Mouse (Mus musculus) kidney, embryonic 15.5 days (tissue): ENCODE measurements around the gene Gfi1. TPM values are rescaled to one million over a fixed set of nuclear protein-coding genes. Genes with fewer than 3 reads are reported as not detected.
A peak's percentile ranks its signal among the peaks of the same experiment; 100 is the strongest.

ENCODE experiments used
- ATAC-seq: fragments of 200-750 bp; cut with Nextera tagmentation; replicated peaks from 2 replicates; pipeline ENCODE4 v1.8.0; 2017; ENCODE audit warnings: moderate TSS enrichment; ENCODE audit not compliant: low FRiP score
- H3K27ac ChIP-seq: fragments of 300-500 bp; sonication (generic); 2 replicates; pipeline ENCODE4 v1.5.1; 2015; ENCODE audit warnings: mild to moderate bottlenecking, inconsistent platforms
- H3K27me3 ChIP-seq: fragments of 300-500 bp; sonication (generic); 2 replicates; pipeline ENCODE4 v1.6.1; 2015; ENCODE audit warnings: inconsistent platforms
- H3K36me3 ChIP-seq: fragments of 300-500 bp; sonication (generic); 2 replicates; pipeline ENCODE4 v1.6.1; 2015; ENCODE audit warnings: inconsistent platforms
- H3K4me1 ChIP-seq: fragments of 300-500 bp; sonication (generic); 2 replicates; pipeline ENCODE4 v1.6.1; 2015; ENCODE audit warnings: inconsistent platforms
- H3K4me2 ChIP-seq: fragments of 300-500 bp; sonication (generic); 2 replicates; pipeline ENCODE4 v1.6.1; 2015; ENCODE audit warnings: moderate library complexity, mild to moderate bottlenecking, inconsistent platforms
- H3K4me3 ChIP-seq: fragments of 300-500 bp; sonication (generic); replicated peaks from 2 replicates; pipeline ENCODE4 v1.5.1; 2015; ENCODE audit warnings: mild to moderate bottlenecking, inconsistent platforms
- H3K9ac ChIP-seq: fragments of 300-500 bp; sonication (generic); 2 replicates; pipeline ENCODE4 v1.6.1; 2015; ENCODE audit warnings: mild to moderate bottlenecking, inconsistent platforms
- H3K9me3 ChIP-seq: fragments of 300-500 bp; sonication (generic); replicated peaks from 2 replicates; pipeline ENCODE4 v1.6.1; 2016; ENCODE audit warnings: inconsistent platforms
- WGBS: fragments of 180-500 bp; shearing (Covaris S2); methylation state at CpG from one replicate; pipeline ENCODE4 v1.1.7; 2015; ENCODE audit warnings: mixed read lengths; 5-methylcytosine and 5-hydroxymethylcytosine counted together
- polyA plus RNA-seq: library from polyadenylated mRNA; unstranded; fragments of >200 nt; fragmentation: Nextera tagmentation; extraction: Ambion mirVana; gene quantifications from 2 replicates; pipeline ENCODE4 v1.2.1, GENCODE M21; 2015

The Gfi1 gene
- polyA plus RNA-seq, 1 experiment from 2014 or later = not detected

DNA sequence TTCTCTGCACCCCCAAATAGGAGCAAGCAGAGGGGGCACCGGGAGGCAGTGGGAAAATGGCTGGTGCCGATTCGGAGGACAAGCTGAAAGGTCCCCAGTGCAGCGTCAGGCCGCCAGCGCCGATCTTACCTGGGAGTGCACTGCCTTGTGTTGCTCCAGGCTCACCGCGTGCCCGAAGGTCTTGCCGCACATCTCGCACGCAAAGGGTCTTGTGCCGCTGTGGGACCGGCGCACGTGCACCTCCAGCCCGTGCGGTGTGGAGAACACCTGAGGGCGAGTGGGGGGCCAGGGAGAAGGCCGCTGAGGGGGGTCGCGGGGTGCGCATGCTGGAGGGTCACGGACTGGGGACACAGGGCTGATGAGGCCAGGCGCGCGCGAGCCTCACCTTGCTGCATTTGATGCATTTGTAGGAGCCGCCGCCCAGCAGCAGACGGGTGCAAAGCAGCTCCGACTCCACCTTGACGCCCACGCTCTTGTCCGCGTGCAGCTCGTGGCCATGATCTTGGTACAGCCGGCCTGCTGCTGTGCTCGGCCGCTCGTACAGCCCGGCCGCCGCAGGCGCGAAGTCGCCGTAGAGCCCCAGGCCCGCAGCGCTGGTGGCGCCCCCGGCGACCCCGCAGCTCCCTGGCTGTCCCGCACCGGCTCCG lies 4.7 kb downstream of the Gfi1 start:
- H3K27me3 ChIP-seq = peaks cover 99% of the 10 kb centered on the region
- WGBS = 1% methylated on average over 58 of the region's 58 CpGs
- ATAC-seq = peak; percentile 13; the same call in 1 of the 2 replicates
- H3K4me3 ChIP-seq = peak overlapping the region; percentile 45
- peaks cover 49% of the 10 kb centered on the region for H3K4me1 ChIP-seq
- no peaks in the 10 kb centered on the region for H3K36me3 ChIP-seq
- peak overlapping the region; percentile 67 for H3K4me2 ChIP-seq
- no peak overlapping the region for H3K27ac ChIP-seq
- no peaks in the 10 kb centered on the region for H3K9me3 ChIP-seq
- H3K9ac ChIP-seq = no peak overlapping the region

DNA sequence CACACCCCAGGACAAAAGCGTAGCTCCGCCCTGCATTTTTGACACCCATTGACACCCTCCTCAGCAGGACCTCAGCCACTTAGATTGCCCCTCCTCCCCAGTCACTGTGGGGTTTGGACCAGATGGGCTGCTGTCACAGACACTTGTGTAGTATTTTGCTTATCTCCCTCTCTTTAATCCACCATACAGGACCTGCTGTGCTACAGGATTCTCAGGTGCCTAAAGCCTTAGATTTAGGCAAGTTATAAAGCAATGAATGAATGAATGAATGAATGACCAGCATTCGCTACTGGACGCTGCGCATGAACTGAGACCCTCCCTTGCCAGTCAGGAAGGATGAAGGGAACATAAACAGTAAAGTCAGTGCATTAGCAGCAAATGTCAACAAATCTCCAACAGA lies 5.3 kb downstream of the Gfi1 start:
- H3K4me2 ChIP-seq = no peak overlapping the region
- 5% methylated on average over 5 of the region's 5 CpGs for WGBS
- ATAC-seq = no peak
- peaks cover 43% of the 10 kb centered on the region for H3K4me1 ChIP-seq
- H3K27me3 ChIP-seq = peaks cover 99% of the 10 kb centered on the region
- H3K4me3 ChIP-seq = no peak overlapping the region
- no peaks in the 10 kb centered on the region for H3K36me3 ChIP-seq
- no peak overlapping the region for H3K27ac ChIP-seq
- H3K9ac ChIP-seq = no peak overlapping the region
- no peaks in the 10 kb centered on the region for H3K9me3 ChIP-seq

DNA sequence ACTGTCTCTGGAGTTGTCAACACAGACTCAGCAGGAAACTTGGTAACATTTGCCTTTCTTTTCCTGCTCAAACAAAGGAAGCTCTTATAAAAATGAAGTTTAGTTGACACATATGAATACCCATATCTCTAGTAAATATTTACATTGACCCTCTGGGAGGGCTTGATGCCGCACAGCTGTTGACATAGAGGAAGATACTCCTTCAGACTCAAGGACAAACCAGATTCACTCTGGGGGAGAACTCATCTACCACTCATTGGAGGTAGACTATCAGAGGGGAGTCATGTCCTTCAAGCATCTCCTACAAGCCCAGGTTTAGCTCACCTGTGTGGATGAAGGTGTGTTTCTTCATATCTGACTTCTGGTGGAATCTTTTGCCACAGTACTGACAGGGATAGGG lies 6.0 kb downstream of the Gfi1 start:
- Histone ChIP-seq H3K27ac (no peak overlapping the region), H3K4me1 (peaks cover 36% of the 10 kb centered on the region), H3K4me3 (no peak overlapping the region), H3K27me3 (peaks cover 97% of the 10 kb centered on the region), H3K9ac (no peak overlapping the region), H3K36me3 (no peaks in the 10 kb centered on the region), H3K9me3 (no peaks in the 10 kb centered on the region), H3K4me2 (no peak overlapping the region)
- ATAC-seq = no peak
- 10% methylated on average over 1 of the region's 1 CpGs for WGBS

- Histone ChIP-seq H3K9me3 (no peaks in the 10 kb centered on the region), H3K4me2 (no peak overlapping the region), H3K36me3 (no peaks in the 10 kb centered on the region), H3K4me3 (no peak overlapping the region), H3K27me3 (peaks cover 97% of the 10 kb centered on the region), H3K9ac (no peak overlapping the region), H3K4me1 (peaks cover 30% of the 10 kb centered on the region), H3K27ac (no peak overlapping the region)
- ATAC-seq = no peak
- WGBS = 8% methylated on average over 3 of the region's 3 CpGs
Measured at GRCm38 (mm10) chr5:107719209-107719608, 6.6 kb downstream of the Gfi1 start.

- ATAC-seq = no peak
- H3K27ac ChIP-seq = no peak overlapping the region
- WGBS = 9% methylated on average over 11 of the region's 11 CpGs
- H3K4me2 ChIP-seq = no peak overlapping the region
- no peaks in the 10 kb centered on the region for H3K36me3 ChIP-seq
- H3K9ac ChIP-seq = no peak overlapping the region
- H3K4me1 ChIP-seq = peaks cover 17% of the 10 kb centered on the region
- H3K4me3 ChIP-seq = no peak overlapping the region
- H3K9me3 ChIP-seq = no peaks in the 10 kb centered on the region
- peaks cover 97% of the 10 kb centered on the region for H3K27me3 ChIP-seq
Measured at GRCm38 (mm10) chr5:107717871-107718361, 7.9 kb downstream of the Gfi1 start.

DNA sequence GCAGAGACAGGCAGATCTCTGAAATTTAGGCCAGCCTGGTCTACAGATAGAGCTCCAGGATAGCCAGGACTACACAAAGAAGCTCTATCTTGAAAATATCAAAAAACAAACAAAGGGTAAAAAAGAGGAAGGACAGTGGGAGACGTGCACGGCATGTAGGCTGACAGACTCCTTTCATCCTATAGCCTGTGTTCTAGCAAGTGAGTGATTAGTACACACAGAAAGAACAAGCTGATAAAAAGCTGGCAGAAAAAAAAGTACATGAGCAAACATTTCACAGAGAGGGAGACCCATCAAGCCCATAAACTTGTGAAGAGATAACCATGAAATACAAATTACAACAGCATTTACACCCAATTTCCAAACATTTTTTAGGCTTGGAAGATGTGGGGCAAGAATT lies 14.1 kb downstream of the Gfi1 start:
- Histone ChIP-seq H3K27ac (no peak overlapping the region), H3K4me3 (no peak overlapping the region), H3K4me2 (no peak overlapping the region), H3K27me3 (peaks cover 78% of the 10 kb centered on the region), H3K4me1 (no peaks in the 10 kb centered on the region), H3K36me3 (no peaks in the 10 kb centered on the region), H3K9ac (no peak overlapping the region), H3K9me3 (no peaks in the 10 kb centered on the region)
- WGBS = 65% methylated on average over 2 of the region's 2 CpGs
- no peak for ATAC-seq

DNA sequence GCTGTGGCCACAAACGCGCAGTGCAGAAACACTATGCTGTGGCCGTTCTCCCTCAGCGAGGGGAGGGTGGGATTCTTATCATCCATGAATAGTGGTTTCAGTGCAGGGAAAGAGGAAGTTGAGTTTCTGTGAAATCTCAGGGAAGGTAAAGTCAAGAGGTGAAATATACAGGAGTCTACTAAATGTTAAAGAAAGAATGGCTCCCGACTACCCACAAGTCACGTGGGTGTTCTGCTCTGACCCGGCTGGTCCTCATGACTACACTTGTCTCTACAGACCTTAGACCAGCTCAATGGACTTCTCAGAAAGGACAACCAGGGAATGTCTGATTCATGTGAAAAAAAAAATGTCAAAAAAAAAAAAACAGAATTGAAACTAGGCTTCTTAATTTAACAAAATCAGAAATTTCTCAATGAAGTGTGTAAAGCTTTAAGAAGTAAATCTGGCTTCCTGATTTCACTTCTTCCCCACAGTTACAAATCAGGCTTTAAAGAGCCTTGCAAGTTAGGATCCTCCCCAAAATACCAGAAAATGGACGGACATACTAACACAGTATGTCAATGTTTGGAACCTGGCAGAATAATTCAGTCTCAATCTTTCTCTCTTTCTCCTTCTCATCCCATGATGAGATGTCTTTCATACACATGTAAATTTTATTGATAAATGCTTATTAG lies 17.6 kb downstream of the Gfi1 start:
- no peaks in the 10 kb centered on the region for H3K36me3 ChIP-seq
- no peak for ATAC-seq
- peaks cover 46% of the 10 kb centered on the region for H3K27me3 ChIP-seq
- no peaks in the 10 kb centered on the region for H3K9me3 ChIP-seq
- WGBS = 88% methylated on average over 8 of the region's 8 CpGs
- H3K9ac ChIP-seq = no peak overlapping the region
- no peak overlapping the region for H3K4me2 ChIP-seq
- no peaks in the 10 kb centered on the region for H3K4me1 ChIP-seq
- no peak overlapping the region for H3K4me3 ChIP-seq
- H3K27ac ChIP-seq = no peak overlapping the region

DNA sequence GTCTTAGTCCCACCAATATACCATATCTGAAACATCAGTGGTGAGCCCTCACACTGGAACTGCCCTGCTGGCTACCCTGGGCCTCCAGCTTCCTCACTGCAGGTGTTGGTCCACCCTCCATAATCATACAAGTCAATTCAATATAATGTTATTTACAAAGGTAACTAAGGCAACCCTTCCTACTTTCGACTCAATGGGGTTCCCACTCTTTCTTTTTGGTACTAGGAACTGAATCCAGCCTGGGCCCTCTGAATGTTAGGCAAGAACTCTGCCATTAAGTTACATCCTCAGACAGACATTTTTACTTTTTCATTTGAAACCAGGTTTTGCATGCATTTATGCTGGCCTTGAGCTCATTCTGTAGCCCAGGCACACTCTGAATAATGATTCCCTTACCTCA lies 19.6 kb downstream of the Gfi1 start:
- 89% methylated on average over 1 of the region's 1 CpGs for WGBS
- Histone ChIP-seq H3K36me3 (no peaks in the 10 kb centered on the region), H3K27ac (no peak overlapping the region), H3K27me3 (peaks cover 32% of the 10 kb centered on the region), H3K4me2 (no peak overlapping the region), H3K4me1 (no peaks in the 10 kb centered on the region), H3K9ac (no peak overlapping the region), H3K9me3 (no peaks in the 10 kb centered on the region), H3K4me3 (no peak overlapping the region)
- ATAC-seq = no peak

- peaks cover 29% of the 10 kb centered on the region for H3K27me3 ChIP-seq
- no peak overlapping the region for H3K4me3 ChIP-seq
- no peak overlapping the region for H3K9ac ChIP-seq
- H3K27ac ChIP-seq = no peak overlapping the region
- 88% methylated on average over 4 of the region's 4 CpGs for WGBS
- ATAC-seq = no peak
- H3K36me3 ChIP-seq = no peaks in the 10 kb centered on the region
- H3K9me3 ChIP-seq = no peaks in the 10 kb centered on the region
- H3K4me2 ChIP-seq = no peak overlapping the region
- no peaks in the 10 kb centered on the region for H3K4me1 ChIP-seq
Measured at GRCm38 (mm10) chr5:107705756-107706155, 20.1 kb downstream of the Gfi1 start.

- peaks cover 10% of the 10 kb centered on the region for H3K27me3 ChIP-seq
- H3K9me3 ChIP-seq = no peaks in the 10 kb centered on the region
- no peak overlapping the region for H3K4me3 ChIP-seq
- no peaks in the 10 kb centered on the region for H3K36me3 ChIP-seq
- WGBS = 86% methylated on average over 6 of the region's 6 CpGs
- no peak overlapping the region for H3K4me2 ChIP-seq
- no peaks in the 10 kb centered on the region for H3K4me1 ChIP-seq
- H3K27ac ChIP-seq = no peak overlapping the region
- no peak overlapping the region for H3K9ac ChIP-seq
- no peak for ATAC-seq
Measured at GRCm38 (mm10) chr5:107703207-107703763, 22.6 kb downstream of the Gfi1 start.

DNA sequence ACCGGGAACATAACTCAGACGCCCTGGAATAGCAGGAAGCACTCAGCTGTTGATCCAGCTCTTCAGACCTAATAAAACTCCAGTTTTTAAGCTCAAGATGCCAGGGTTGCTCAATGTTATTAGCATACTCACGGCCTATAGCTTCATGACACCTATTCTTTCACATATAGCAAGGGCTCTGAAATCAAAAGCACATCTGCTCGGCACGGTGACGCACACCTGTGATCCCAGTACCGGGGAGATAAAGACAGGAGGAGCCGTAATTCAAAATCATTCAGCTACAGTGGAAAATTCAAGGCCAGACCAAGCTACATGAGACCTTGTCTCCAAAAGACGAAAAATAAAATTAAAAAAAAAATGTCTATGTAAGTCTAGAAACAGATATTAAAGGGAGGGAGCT lies 24.2 kb downstream of the Gfi1 start:
- H3K4me3 ChIP-seq = no peak overlapping the region
- no peaks in the 10 kb centered on the region for H3K27me3 ChIP-seq
- no peaks in the 10 kb centered on the region for H3K4me1 ChIP-seq
- H3K4me2 ChIP-seq = no peak overlapping the region
- H3K9ac ChIP-seq = no peak overlapping the region
- no peaks in the 10 kb centered on the region for H3K36me3 ChIP-seq
- 83% methylated on average over 9 of the region's 9 CpGs for WGBS
- H3K9me3 ChIP-seq = no peaks in the 10 kb centered on the region
- H3K27ac ChIP-seq = no peak overlapping the region
- ATAC-seq = no peak

DNA sequence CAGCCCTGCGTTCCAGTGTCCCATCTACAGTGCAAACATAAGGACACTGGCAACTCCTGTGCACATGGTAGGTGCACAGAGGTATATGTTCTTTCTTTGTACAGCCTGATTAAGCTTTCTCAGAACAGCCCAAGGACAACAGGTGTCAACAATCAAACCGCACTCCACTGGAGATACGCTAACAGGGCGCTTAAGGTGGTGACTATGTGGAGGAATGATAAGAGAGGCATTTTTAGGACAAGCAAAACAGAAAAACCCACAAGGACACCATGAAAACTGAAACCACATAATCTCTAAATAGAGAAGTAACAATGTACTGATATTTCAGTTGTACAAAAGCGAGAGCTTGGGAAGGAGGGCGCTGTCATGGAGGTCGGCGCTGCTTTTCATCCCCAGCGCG lies 25.0 kb downstream of the Gfi1 start:
- Histone ChIP-seq H3K27ac (no peak overlapping the region), H3K9ac (no peak overlapping the region), H3K27me3 (no peaks in the 10 kb centered on the region), H3K4me1 (no peaks in the 10 kb centered on the region), H3K36me3 (no peaks in the 10 kb centered on the region), H3K9me3 (no peaks in the 10 kb centered on the region), H3K4me3 (no peak overlapping the region), H3K4me2 (no peak overlapping the region)
- ATAC-seq = no peak
- WGBS = 84% methylated on average over 10 of the region's 10 CpGs
